Mouse (Mus musculus): ENCODE data around the gene Fggy. TPM values are rescaled to one million over a fixed set of nuclear protein-coding genes. Genes with fewer than 3 reads are reported as not detected.

Gene Fggy
- polyA plus RNA-seq, 1 experiment, result 10.8 TPM

GRCm38 (mm10) chr4:95868348-95868747 lies 311.0 kb downstream of the Fggy start:
- TF ChIP-seq USF1 (IDR thresholded peaks at IDR 0.05; ENCODE audit: low read depth) (no peak), MAX (IDR thresholded peaks at IDR 0.05) (no peak), MYOG (IDR thresholded peaks at IDR 0.05; ENCODE audit: control insufficient read depth, extremely low read depth, insufficient read length) (no peak), CTCF (IDR thresholded peaks at IDR 0.05; ENCODE audit: control insufficient read depth, insufficient read depth, insufficient read length) (no peak), CEBPB (IDR thresholded peaks at IDR 0.05; ENCODE audit: low read depth) (no peak), MYOD1 (IDR thresholded peaks at IDR 0.05; ENCODE audit: control insufficient read depth, insufficient read length, low read depth) (no peak)
- no peaks in the 10 kb centered on the region for H3K79me2 ChIP-seq (ENCODE audit: control insufficient read depth, insufficient read depth)
- no peaks in the 10 kb centered on the region for H3K27me3 ChIP-seq (ENCODE audit: control insufficient read depth, insufficient read depth, insufficient read length)
- H3K79me3 ChIP-seq (ENCODE audit: low read depth), result no peaks in the 10 kb centered on the region
- no peak overlapping the region for H3ac ChIP-seq (ENCODE audit: control insufficient read depth, insufficient read length, low read depth)
- H3K36me3 ChIP-seq (ENCODE audit: control insufficient read depth, insufficient read depth), result no peaks in the 10 kb centered on the region
- no peak overlapping the region for H3K4me3 ChIP-seq (ENCODE audit: insufficient read depth, poor library complexity, severe bottlenecking)

- Histone ChIP-seq H3K27me3 (ENCODE audit: control insufficient read depth, insufficient read depth, insufficient read length) (no peaks in the 10 kb centered on the region), H3K79me2 (ENCODE audit: control insufficient read depth, insufficient read depth) (no peaks in the 10 kb centered on the region), H3ac (ENCODE audit: control insufficient read depth, insufficient read length, low read depth) (no peak overlapping the region), H3K79me3 (ENCODE audit: low read depth) (no peaks in the 10 kb centered on the region), H3K36me3 (ENCODE audit: control insufficient read depth, insufficient read depth) (no peaks in the 10 kb centered on the region), H3K4me3 (ENCODE audit: insufficient read depth, poor library complexity, severe bottlenecking) (no peak overlapping the region)
- no peak for TF ChIP-seq FOSL1 (IDR thresholded peaks at IDR 0.05; ENCODE audit: insufficient read depth, low read length, poor library complexity, severe bottlenecking)
- TF ChIP-seq MAX (IDR thresholded peaks at IDR 0.05), result no peak
- no peak for TF ChIP-seq CEBPB (IDR thresholded peaks at IDR 0.05; ENCODE audit: low read depth)
- TF ChIP-seq MYOD1 (IDR thresholded peaks at IDR 0.05; ENCODE audit: control insufficient read depth, insufficient read length, low read depth), result no peak
- TF ChIP-seq MYOG (IDR thresholded peaks at IDR 0.05; ENCODE audit: control insufficient read depth, extremely low read depth, insufficient read length), result no peak
- TF ChIP-seq CTCF (IDR thresholded peaks at IDR 0.05; ENCODE audit: control insufficient read depth, insufficient read depth, insufficient read length), result no peak
- TF ChIP-seq USF1 (IDR thresholded peaks at IDR 0.05; ENCODE audit: low read depth), result no peak
These were observed 314.0 kb downstream of the Fggy start for GRCm38 (mm10) chr4:95871216-95871881.

- Histone ChIP-seq H3ac (ENCODE audit: control insufficient read depth, insufficient read length, low read depth) (no peak overlapping the region), H3K79me2 (ENCODE audit: control insufficient read depth, insufficient read depth) (no peaks in the 10 kb centered on the region), H3K4me3 (ENCODE audit: insufficient read depth, poor library complexity, severe bottlenecking) (no peak overlapping the region), H3K27me3 (ENCODE audit: control insufficient read depth, insufficient read depth, insufficient read length) (no peaks in the 10 kb centered on the region), H3K36me3 (ENCODE audit: control insufficient read depth, insufficient read depth) (no peaks in the 10 kb centered on the region), H3K79me3 (ENCODE audit: low read depth) (no peaks in the 10 kb centered on the region)
- TF ChIP-seq MYOD1 (IDR thresholded peaks at IDR 0.05; ENCODE audit: control insufficient read depth, insufficient read length, low read depth), result no peak
- no peak for TF ChIP-seq MAX (IDR thresholded peaks at IDR 0.05)
- no peak for TF ChIP-seq USF1 (IDR thresholded peaks at IDR 0.05; ENCODE audit: low read depth)
- no peak for TF ChIP-seq CEBPB (IDR thresholded peaks at IDR 0.05; ENCODE audit: low read depth)
These were observed 318.6 kb downstream of the Fggy start for GRCm38 (mm10) chr4:95875896-95876295.

GRCm38 (mm10) chr4:95877436-95877835 lies 320.1 kb downstream of the Fggy start:
- no peak for TF ChIP-seq CEBPB (IDR thresholded peaks at IDR 0.05; ENCODE audit: low read depth)
- TF ChIP-seq CTCF (IDR thresholded peaks at IDR 0.05; ENCODE audit: control insufficient read depth, insufficient read depth, insufficient read length), result no peak
- no peak overlapping the region for H3ac ChIP-seq (ENCODE audit: control insufficient read depth, insufficient read length, low read depth)
- no peak overlapping the region for H3K4me3 ChIP-seq (ENCODE audit: insufficient read depth, poor library complexity, severe bottlenecking)
- H3K79me2 ChIP-seq (ENCODE audit: control insufficient read depth, insufficient read depth), result no peaks in the 10 kb centered on the region
- no peaks in the 10 kb centered on the region for H3K79me3 ChIP-seq (ENCODE audit: low read depth)
- H3K27me3 ChIP-seq (ENCODE audit: control insufficient read depth, insufficient read depth, insufficient read length), result no peaks in the 10 kb centered on the region
- no peaks in the 10 kb centered on the region for H3K36me3 ChIP-seq (ENCODE audit: control insufficient read depth, insufficient read depth)

- no peak overlapping the region for H3ac ChIP-seq (ENCODE audit: control insufficient read depth, insufficient read length, low read depth)
- no peak for TF ChIP-seq FOSL1 (IDR thresholded peaks at IDR 0.05; ENCODE audit: insufficient read depth, low read length, poor library complexity, severe bottlenecking)
- TF ChIP-seq CEBPB (IDR thresholded peaks at IDR 0.05; ENCODE audit: low read depth), result no peak
- no peak for TF ChIP-seq USF1 (IDR thresholded peaks at IDR 0.05; ENCODE audit: low read depth)
- TF ChIP-seq MYOG (IDR thresholded peaks at IDR 0.05; ENCODE audit: control insufficient read depth, extremely low read depth, insufficient read length), result no peak
- no peak for TF ChIP-seq MAX (IDR thresholded peaks at IDR 0.05)
- no peak for TF ChIP-seq CTCF (IDR thresholded peaks at IDR 0.05; ENCODE audit: control insufficient read depth, insufficient read depth, insufficient read length)
- no peak for TF ChIP-seq MYOD1 (IDR thresholded peaks at IDR 0.05; ENCODE audit: control insufficient read depth, insufficient read length, low read depth)
- H3K79me3 ChIP-seq (ENCODE audit: low read depth), result no peaks in the 10 kb centered on the region
- H3K4me3 ChIP-seq (ENCODE audit: insufficient read depth, poor library complexity, severe bottlenecking), result no peak overlapping the region
- no peaks in the 10 kb centered on the region for H3K36me3 ChIP-seq (ENCODE audit: control insufficient read depth, insufficient read depth)
- H3K27me3 ChIP-seq (ENCODE audit: control insufficient read depth, insufficient read depth, insufficient read length), result no peaks in the 10 kb centered on the region
- no peaks in the 10 kb centered on the region for H3K79me2 ChIP-seq (ENCODE audit: control insufficient read depth, insufficient read depth)
These were observed 324.5 kb downstream of the Fggy start for GRCm38 (mm10) chr4:95881751-95882350.
